Mouse (Mus musculus) stomach, embryonic 16.5 days (tissue): ENCODE measurements at regions not wholly inside any gene's neighbourhood (a gene's known extent, or its start where the extent isn't known, plus 50 kb on each side); places are given as distances from the start of the nearest gene placed in this dataset.

Experiments used
- ATAC-seq: fragments of 200-750 bp; cut with Nextera tagmentation; 2 replicates; pipeline ENCODE4 v1.8.0; 2017; ENCODE audit warnings: moderate number of reproducible peaks, moderate TSS enrichment; ENCODE audit not compliant: insufficient read depth, low FRiP score
- H3K27ac ChIP-seq: fragments of 300-500 bp; sonication (generic); 2 replicates; pipeline ENCODE4 v1.5.1; 2014; ENCODE audit warnings: low read length
- H3K27me3 ChIP-seq: fragments of 300-500 bp; sonication (generic); 2 replicates; pipeline ENCODE4 v1.6.1; 2014; ENCODE audit warnings: low read length, control low read depth, mixed read lengths; ENCODE audit not compliant: control insufficient read depth, insufficient read depth
- H3K36me3 ChIP-seq: fragments of 300-500 bp; sonication (generic); 2 replicates; pipeline ENCODE4 v1.6.1; 2014; ENCODE audit warnings: low read length; ENCODE audit not compliant: control insufficient read depth, insufficient read depth
- H3K4me1 ChIP-seq: fragments of 300-500 bp; sonication (generic); 2 replicates; pipeline ENCODE4 v1.6.1; 2014; ENCODE audit warnings: low read length, control low read depth, mixed read lengths; ENCODE audit not compliant: control insufficient read depth, insufficient read depth
- H3K4me2 ChIP-seq: fragments of 300-500 bp; sonication (generic); 2 replicates; pipeline ENCODE4 v1.6.1; 2014; ENCODE audit warnings: low read depth, low read length, mixed read lengths
- H3K4me3 ChIP-seq: fragments of 300-500 bp; sonication (generic); replicated peaks from 2 replicates; pipeline ENCODE4 v1.5.1; 2014; ENCODE audit warnings: mild to moderate bottlenecking, low read length
- H3K9ac ChIP-seq: fragments of 300-500 bp; sonication (generic); 2 replicates; pipeline ENCODE4 v1.6.1; 2014; ENCODE audit warnings: low read length
- H3K9me3 ChIP-seq: fragments of 300-500 bp; sonication (generic); replicated peaks from 2 replicates; pipeline ENCODE4 v1.6.1; 2016; ENCODE audit warnings: low read length, control low read depth; ENCODE audit not compliant: control insufficient read depth
- WGBS: fragments of 180-500 bp; shearing (Covaris S2); extraction: QIAGEN DNeasy Blood & Tissue Kit; methylation state at CpG from one replicate; pipeline ENCODE4 v1.1.7; 2014; 5-methylcytosine and 5-hydroxymethylcytosine counted together

- Histone ChIP-seq H3K4me3 (no peak overlapping the region), H3K27ac (no peak overlapping the region), H3K4me1 (no peaks in the 10 kb centered on the region), H3K36me3 (no peaks in the 10 kb centered on the region), H3K9ac (no peak overlapping the region), H3K9me3 (no peaks in the 10 kb centered on the region), H3K27me3 (no peaks in the 10 kb centered on the region), H3K4me2 (no peak overlapping the region)
- ATAC-seq: no peak
- WGBS: 75% methylated on average over 2 of the region's 2 CpGs
These were observed 651.8 kb upstream of the Mms22l start for GRCm38 (mm10) chr4:23844288-23844971.

- H3K27ac ChIP-seq: no peak overlapping the region
- 70% methylated on average over 5 of the region's 5 CpGs for WGBS
These were observed 651.0 kb upstream of the Mms22l start for GRCm38 (mm10) chr4:23845263-23845662.

DNA sequence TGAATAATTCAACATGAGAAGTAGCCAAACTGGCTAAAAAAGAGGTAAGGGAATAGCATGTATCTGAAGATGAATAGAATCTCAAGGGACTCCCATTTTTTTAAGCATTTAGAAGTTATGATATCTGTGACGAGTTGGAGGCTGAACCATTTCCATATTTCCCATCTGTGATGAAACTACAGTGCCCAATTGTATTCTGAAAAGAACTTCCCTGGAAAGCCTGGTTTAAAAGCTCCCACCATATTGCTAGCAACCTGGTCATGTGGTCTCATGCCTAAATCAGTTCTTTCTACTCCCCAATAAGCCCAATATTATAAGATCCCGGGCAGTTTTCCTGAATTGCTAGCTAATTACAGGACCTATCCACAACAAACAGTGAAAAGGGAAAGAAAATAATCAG, 645.6 kb upstream of the Mms22l start:
- H3K27me3 ChIP-seq: no peaks in the 10 kb centered on the region
- H3K4me2 ChIP-seq: no peak overlapping the region
- H3K36me3 ChIP-seq: no peaks in the 10 kb centered on the region
- no peaks in the 10 kb centered on the region for H3K9me3 ChIP-seq
- H3K4me3 ChIP-seq: no peak overlapping the region
- no peak overlapping the region for H3K9ac ChIP-seq
- ATAC-seq: no peak
- no peaks in the 10 kb centered on the region for H3K4me1 ChIP-seq
- H3K27ac ChIP-seq: no peak overlapping the region
- 76% methylated on average over 2 of the region's 2 CpGs for WGBS

More at GRCm38 (mm10) chr4:23845263-23845662, 651.0 kb upstream of the Mms22l start:
- Histone ChIP-seq H3K4me3 (no peak overlapping the region), H3K4me2 (no peak overlapping the region), H3K9ac (no peak overlapping the region), H3K9me3 (no peaks in the 10 kb centered on the region), H3K27me3 (no peaks in the 10 kb centered on the region), H3K4me1 (no peaks in the 10 kb centered on the region), H3K36me3 (no peaks in the 10 kb centered on the region)
- no peak for ATAC-seq

DNA sequence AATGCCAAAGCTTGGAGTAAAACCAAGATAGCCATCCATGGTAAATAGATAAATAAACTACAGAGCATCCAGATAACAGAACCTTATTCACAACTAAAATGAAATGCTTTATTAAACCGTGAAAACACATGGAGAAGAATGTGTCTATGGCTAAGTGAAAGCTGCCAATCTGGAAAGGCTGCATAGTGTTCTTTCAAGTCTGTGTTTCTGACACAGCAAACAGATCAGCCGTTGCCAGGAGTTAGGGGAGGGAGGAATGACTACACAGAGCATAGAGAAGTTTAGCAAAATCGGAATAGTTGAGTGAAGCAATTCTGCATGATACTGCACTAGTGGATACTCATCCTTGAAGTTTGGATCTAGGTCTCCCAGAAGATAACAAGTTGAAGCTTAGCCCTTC, 633.8 kb upstream of the Mms22l start:
- ATAC-seq: no peak
- WGBS: 65% methylated on average over 3 of the region's 3 CpGs
- H3K4me1 ChIP-seq: no peaks in the 10 kb centered on the region

GRCm38 (mm10) chr4:23880007-23880406, 616.2 kb upstream of the Mms22l start:
- WGBS: 69% methylated on average over 7 of the region's 7 CpGs
- H3K9ac ChIP-seq: no peak overlapping the region

More for the DNA sequence above, 633.8 kb upstream of the Mms22l start:
- no peak overlapping the region for H3K4me2 ChIP-seq
- H3K9me3 ChIP-seq: no peaks in the 10 kb centered on the region
- H3K36me3 ChIP-seq: no peaks in the 10 kb centered on the region
- H3K9ac ChIP-seq: no peak overlapping the region
- no peak overlapping the region for H3K27ac ChIP-seq
- no peaks in the 10 kb centered on the region for H3K27me3 ChIP-seq
- H3K4me3 ChIP-seq: no peak overlapping the region

DNA sequence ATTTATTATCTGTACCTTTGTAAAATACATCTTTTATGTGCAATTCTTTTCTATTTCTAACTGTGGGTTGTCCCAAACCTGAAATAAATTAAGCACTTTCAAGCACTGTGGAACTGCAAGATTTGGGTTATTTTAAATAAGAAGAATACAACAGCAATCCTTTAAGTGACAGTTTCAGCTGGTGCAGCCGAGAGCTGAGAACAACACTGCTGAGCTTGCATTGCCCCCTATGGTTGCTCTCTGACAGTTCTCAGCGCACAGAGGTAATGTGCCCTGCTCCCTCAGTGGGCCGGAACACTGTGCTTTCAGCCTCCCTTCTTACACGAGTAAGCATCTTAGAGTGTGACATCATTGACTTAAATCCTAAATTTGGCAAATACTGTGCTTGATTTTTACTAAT, 582.9 kb upstream of the Mms22l start:
- H3K4me2 ChIP-seq: no peak overlapping the region
- no peaks in the 10 kb centered on the region for H3K36me3 ChIP-seq
- H3K27me3 ChIP-seq: no peaks in the 10 kb centered on the region
- no peak overlapping the region for H3K9ac ChIP-seq
- H3K4me1 ChIP-seq: no peaks in the 10 kb centered on the region
- no peaks in the 10 kb centered on the region for H3K9me3 ChIP-seq
- ATAC-seq: no peak
- no peak overlapping the region for H3K27ac ChIP-seq
- no peak overlapping the region for H3K4me3 ChIP-seq
- WGBS: 27% methylated on average over 4 of the region's 4 CpGs

More at GRCm38 (mm10) chr4:23880007-23880406, 616.2 kb upstream of the Mms22l start:
- no peaks in the 10 kb centered on the region for H3K27me3 ChIP-seq
- no peak overlapping the region for H3K27ac ChIP-seq
- no peaks in the 10 kb centered on the region for H3K36me3 ChIP-seq
- H3K4me1 ChIP-seq: no peaks in the 10 kb centered on the region
- no peak for ATAC-seq
- H3K4me3 ChIP-seq: no peak overlapping the region
- H3K9me3 ChIP-seq: no peaks in the 10 kb centered on the region
- no peak overlapping the region for H3K4me2 ChIP-seq

DNA sequence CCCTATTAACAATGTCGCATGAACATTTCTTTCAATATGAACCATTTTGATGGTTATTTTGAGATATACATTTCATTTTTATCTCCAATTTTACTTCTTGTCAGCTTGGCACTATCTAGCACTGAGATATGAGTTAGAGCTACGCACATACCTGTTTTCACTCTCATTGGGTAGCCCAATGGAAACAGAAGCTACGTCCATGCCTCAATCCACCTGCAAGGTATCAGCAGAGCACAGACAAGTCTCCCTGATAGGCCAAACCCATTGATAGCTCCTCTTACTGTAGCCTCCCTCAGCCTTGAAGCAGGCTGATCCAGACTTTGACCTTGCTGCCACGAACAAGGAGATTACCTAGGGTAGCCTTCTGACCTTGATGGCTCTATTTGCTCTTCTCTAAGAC, 582.4 kb upstream of the Mms22l start:
- H3K9me3 ChIP-seq: no peaks in the 10 kb centered on the region
- WGBS: 67% methylated on average over 4 of the region's 4 CpGs
- H3K4me1 ChIP-seq: no peaks in the 10 kb centered on the region
- H3K27ac ChIP-seq: no peak overlapping the region
- H3K27me3 ChIP-seq: no peaks in the 10 kb centered on the region
- no peaks in the 10 kb centered on the region for H3K36me3 ChIP-seq
- no peak overlapping the region for H3K4me3 ChIP-seq
- H3K9ac ChIP-seq: no peak overlapping the region
- ATAC-seq: no peak
- no peak overlapping the region for H3K4me2 ChIP-seq

- no peak for ATAC-seq
- H3K27me3 ChIP-seq: no peaks in the 10 kb centered on the region
- H3K4me3 ChIP-seq: no peak overlapping the region
- 72% methylated on average over 7 of the region's 7 CpGs for WGBS
- no peaks in the 10 kb centered on the region for H3K36me3 ChIP-seq
- no peak overlapping the region for H3K27ac ChIP-seq
- no peak overlapping the region for H3K9ac ChIP-seq
- H3K4me1 ChIP-seq: no peaks in the 10 kb centered on the region
- no peaks in the 10 kb centered on the region for H3K9me3 ChIP-seq
- H3K4me2 ChIP-seq: no peak overlapping the region
These were observed 581.8 kb upstream of the Mms22l start for GRCm38 (mm10) chr4:23914423-23914822.

- H3K4me3 ChIP-seq: no peak overlapping the region
- H3K36me3 ChIP-seq: no peaks in the 10 kb centered on the region
- ATAC-seq: no peak
- H3K4me2 ChIP-seq: no peak overlapping the region
- 82% methylated on average over 3 of the region's 3 CpGs for WGBS
- no peak overlapping the region for H3K27ac ChIP-seq
- H3K9ac ChIP-seq: no peak overlapping the region
- H3K9me3 ChIP-seq: no peaks in the 10 kb centered on the region
- H3K4me1 ChIP-seq: no peaks in the 10 kb centered on the region
- no peaks in the 10 kb centered on the region for H3K27me3 ChIP-seq
These were observed 574.7 kb upstream of the Mms22l start for GRCm38 (mm10) chr4:23921520-23921919.
